Mouse (Mus musculus): Measurements from ENCODE around the gene Atp1a2. TPM values are rescaled to one million over a fixed set of nuclear protein-coding genes. Genes with fewer than 3 reads are reported as not detected.

The Atp1a2 gene
- total RNA-seq, 2 experiments from 2014 or later = not detected

Other genes starting within 250 kb of the Atp1a2 start
- not detected in 2 replicates for gene Nhlh1, start 240.5 kb downstream of the Atp1a2 start, total RNA-seq (2015; ENCODE audit: low replicate concordance)
- gene Nhlh1, start 240.5 kb downstream of the Atp1a2 start, total RNA-seq (2017; ENCODE audit: low replicate concordance) = not detected in 2 replicates
- gene Copa, start 215.5 kb downstream of the Atp1a2 start, total RNA-seq (2015; ENCODE audit: low replicate concordance) = 35.1 and 67.1 TPM in 2 replicates
- 41.1 and 43.5 TPM in 2 replicates for gene Copa, start 215.5 kb downstream of the Atp1a2 start, total RNA-seq (2017; ENCODE audit: low replicate concordance)
- 19.0 and 28.8 TPM in 2 replicates for gene Ncstn, start 215.3 kb downstream of the Atp1a2 start, total RNA-seq (2015; ENCODE audit: low replicate concordance)
- 16.7 and 20.1 TPM in 2 replicates for gene Ncstn, start 215.3 kb downstream of the Atp1a2 start, total RNA-seq (2017; ENCODE audit: low replicate concordance)
- 10.0 and 22.4 TPM in 2 replicates for gene Pex19, start 171.3 kb downstream of the Atp1a2 start, total RNA-seq (2015; ENCODE audit: low replicate concordance)
- 22.7 and 41.2 TPM in 2 replicates for gene Pex19, start 171.3 kb downstream of the Atp1a2 start, total RNA-seq (2017; ENCODE audit: low replicate concordance)
- gene Dcaf8, start 150.0 kb downstream of the Atp1a2 start, total RNA-seq (2015; ENCODE audit: low replicate concordance) = 226 and 232 TPM in 2 replicates
- 600 and 738 TPM in 2 replicates for gene Dcaf8, start 150.0 kb downstream of the Atp1a2 start, total RNA-seq (2017; ENCODE audit: low replicate concordance)
- gene Pea15a, start 91.3 kb downstream of the Atp1a2 start, total RNA-seq (2015; ENCODE audit: low replicate concordance) = 2.5 and 3.1 TPM in 2 replicates
- 2.6 and 5.4 TPM in 2 replicates for gene Pea15a, start 91.3 kb downstream of the Atp1a2 start, total RNA-seq (2017; ENCODE audit: low replicate concordance)
- gene Casq1, start 78.2 kb downstream of the Atp1a2 start, total RNA-seq (2015; ENCODE audit: low replicate concordance) = not detected in 2 replicates
- not detected in 2 replicates for gene Casq1, start 78.2 kb downstream of the Atp1a2 start, total RNA-seq (2017; ENCODE audit: low replicate concordance)
- not detected in 2 replicates for gene Atp1a4, start 39.6 kb downstream of the Atp1a2 start, total RNA-seq (2015; ENCODE audit: low replicate concordance)
- gene Atp1a4, start 39.6 kb downstream of the Atp1a2 start, total RNA-seq (2017; ENCODE audit: low replicate concordance) = not detected in 2 replicates
- 1.3 and 6.7 TPM in 2 replicates for gene Igsf8, start 36.4 kb downstream of the Atp1a2 start, total RNA-seq (2015; ENCODE audit: low replicate concordance)
- 2.0 and 3.1 TPM in 2 replicates for gene Igsf8, start 36.4 kb downstream of the Atp1a2 start, total RNA-seq (2017; ENCODE audit: low replicate concordance)
- not detected in 2 replicates for gene Kcnj9, start 31.3 kb upstream of the Atp1a2 start, total RNA-seq (2015; ENCODE audit: low replicate concordance)
- gene Kcnj9, start 31.3 kb upstream of the Atp1a2 start, total RNA-seq (2017; ENCODE audit: low replicate concordance) = 2.1 TPM in 1 of 2 replicates, not detected in the other
- gene Kcnj10, start 43.1 kb upstream of the Atp1a2 start, total RNA-seq (2015; ENCODE audit: low replicate concordance) = 5.6 and 11.7 TPM in 2 replicates
- gene Kcnj10, start 43.1 kb upstream of the Atp1a2 start, total RNA-seq (2017; ENCODE audit: low replicate concordance) = 0.85 and 2.8 TPM in 2 replicates
- gene Pigm, start 78.5 kb upstream of the Atp1a2 start, total RNA-seq (2015; ENCODE audit: low replicate concordance) = 5.2 and 5.6 TPM in 2 replicates
- gene Pigm, start 78.5 kb upstream of the Atp1a2 start, total RNA-seq (2017; ENCODE audit: low replicate concordance) = 5.3 and 8.1 TPM in 2 replicates
- gene Slamf9, start 177.3 kb upstream of the Atp1a2 start, total RNA-seq (2015; ENCODE audit: low replicate concordance) = 4.0 TPM in 1 of 2 replicates, not detected in the other
- gene Slamf9, start 177.3 kb upstream of the Atp1a2 start, total RNA-seq (2017; ENCODE audit: low replicate concordance) = 0.70 and 0.77 TPM in 2 replicates
- not detected in 2 replicates for gene Igsf9, start 183.7 kb upstream of the Atp1a2 start, total RNA-seq (2015; ENCODE audit: low replicate concordance)
- not detected in 2 replicates for gene Igsf9, start 183.7 kb upstream of the Atp1a2 start, total RNA-seq (2017; ENCODE audit: low replicate concordance)
- 135 and 151 TPM in 2 replicates for gene Tagln2, start 202.0 kb upstream of the Atp1a2 start, total RNA-seq (2015; ENCODE audit: low replicate concordance)
- 52.7 and 53.7 TPM in 2 replicates for gene Tagln2, start 202.0 kb upstream of the Atp1a2 start, total RNA-seq (2017; ENCODE audit: low replicate concordance)
- not detected in 2 replicates for gene Cfap45, start 222.7 kb upstream of the Atp1a2 start, total RNA-seq (2015; ENCODE audit: low replicate concordance)
- gene Cfap45, start 222.7 kb upstream of the Atp1a2 start, total RNA-seq (2017; ENCODE audit: low replicate concordance) = 0.28 TPM in 1 of 2 replicates, not detected in the other